Mouse (Mus musculus) heart, adult 9 months (tissue): Measurements from ENCODE around the gene Mea1.
A peak's percentile ranks its signal among the peaks of the same experiment; 100 is the strongest.

Experiments
- DNase-seq, 2 experiments: peaks; one replicate each; pipeline ENCODE4 v3.0.0; 2022; ENCODE audit warnings: low spot score in 2 of 2

The Mea1 gene

DNA sequence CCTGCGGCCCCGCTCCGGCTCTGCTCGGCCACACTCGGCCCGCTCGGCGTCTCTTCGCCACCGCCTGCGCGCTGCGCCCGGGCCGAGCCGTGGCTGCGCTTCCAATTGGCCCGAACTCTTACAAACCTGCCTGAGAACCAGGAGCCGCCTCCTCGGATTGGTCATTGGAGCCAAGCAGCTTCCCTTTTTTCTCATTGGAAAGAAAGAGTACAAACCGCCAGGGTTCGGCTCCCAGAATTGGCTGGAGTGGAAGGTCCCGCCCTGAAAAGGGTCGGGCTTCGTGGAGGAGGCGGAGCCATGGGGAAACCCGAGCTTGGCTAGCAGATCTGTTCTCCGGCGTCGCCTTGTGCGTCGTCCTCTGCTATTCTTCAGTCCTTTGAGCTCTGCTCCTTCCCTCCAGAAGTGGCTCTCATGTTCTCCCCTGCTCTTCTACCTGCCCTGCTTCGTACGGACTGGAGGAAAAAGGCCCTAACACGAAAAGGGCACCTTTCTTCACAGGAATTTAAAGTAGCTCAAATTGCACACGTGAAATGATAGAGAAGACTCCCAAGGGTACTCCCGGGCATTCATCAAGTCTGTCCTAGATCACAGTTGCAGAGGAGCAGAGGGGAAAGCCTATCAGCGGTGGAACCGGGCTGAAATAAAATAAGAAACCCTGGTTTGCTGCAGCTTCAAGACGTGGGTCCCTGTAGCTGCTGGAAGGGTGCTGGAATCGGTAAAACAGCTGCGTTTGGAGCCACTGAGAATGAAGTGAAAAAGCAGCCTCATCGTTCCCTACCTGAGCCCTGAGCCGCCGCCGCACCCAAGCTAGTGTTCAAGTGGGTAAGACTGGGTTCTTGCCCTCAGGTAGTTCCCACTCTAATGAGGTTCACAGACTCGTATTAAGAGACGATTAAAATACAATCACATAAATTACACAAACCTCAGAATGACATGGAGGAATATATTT is 26.6 kb downstream of the Mea1 start, which contains the start of gene Ppp2r5d:
Gene Ppp2r5d (minus strand): TSS at position 225 of the 949 bp plus-strand sequence.
- DNase-seq: peak; percentile 98 to 99

DNA sequence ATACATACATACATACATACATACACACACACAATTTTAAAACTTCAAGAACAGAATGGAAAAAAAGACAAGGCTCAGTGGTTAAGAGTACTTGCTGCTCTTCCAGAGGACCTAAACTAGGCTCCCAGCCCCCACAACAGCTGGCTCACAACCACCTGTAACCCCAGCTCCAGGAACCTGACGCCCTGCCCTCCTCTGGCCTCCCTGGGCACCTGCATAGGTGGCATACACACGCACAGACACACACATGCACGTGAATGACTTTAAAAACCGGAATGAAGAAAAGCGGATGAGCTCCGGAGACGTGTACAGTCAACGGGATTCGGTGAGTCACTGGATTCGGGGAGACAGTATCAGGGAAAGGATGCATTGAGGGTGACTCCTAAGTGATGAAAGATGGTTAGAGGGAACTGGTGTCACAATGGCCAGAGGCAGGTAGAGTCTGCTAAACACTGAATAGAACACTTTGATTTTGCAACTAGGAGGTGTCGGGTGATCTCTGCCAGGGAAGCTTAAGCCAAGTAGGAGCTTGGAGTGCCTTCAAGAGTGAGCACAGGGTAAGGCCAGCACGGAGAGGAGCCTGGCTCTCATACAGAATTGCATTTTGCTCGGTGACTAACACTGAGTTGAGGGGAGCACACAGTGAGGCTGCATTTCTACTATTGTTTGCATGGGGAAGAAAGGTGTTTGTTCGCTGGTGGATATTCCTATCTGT is 27.9 kb downstream of the Mea1 start:
- peak in 1 of 2 experiments; percentile 36 for DNase-seq

DNA sequence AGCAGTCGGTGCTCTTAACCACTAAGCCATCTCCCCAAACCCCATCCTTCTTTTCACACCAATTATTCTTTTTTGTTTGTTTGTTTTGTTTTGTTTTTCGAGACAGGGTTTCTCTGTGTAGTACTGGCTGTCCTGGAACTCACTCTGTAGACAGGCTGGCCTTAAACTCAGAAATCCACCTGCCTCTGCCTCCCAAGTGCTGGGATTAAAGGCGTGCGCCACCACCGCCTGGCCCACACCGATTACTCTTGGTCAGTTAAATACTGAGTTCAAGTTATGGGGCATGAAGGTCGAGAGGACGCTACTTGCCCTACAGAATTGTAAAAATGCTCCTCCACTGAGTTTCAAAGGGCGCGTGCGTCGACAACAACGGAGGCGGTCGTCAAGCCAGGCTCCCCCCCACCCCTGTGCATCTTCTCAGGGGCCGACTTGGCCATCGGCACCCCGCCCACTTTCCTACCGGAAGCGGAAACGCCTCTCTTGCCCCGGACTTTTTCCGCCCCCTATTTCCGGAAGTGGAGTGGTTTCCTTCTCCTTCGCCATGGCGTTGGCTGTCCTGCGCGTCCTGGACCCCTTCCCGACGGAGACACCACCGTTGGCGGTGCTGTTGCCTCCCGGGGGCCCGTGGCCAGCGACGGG is 32.5 kb downstream of the Mea1 start, which contains the start of gene Pex6:
Gene Pex6 (plus strand): TSS at position 505 of the 639 bp plus-strand sequence.
- peak; percentile 94 for DNase-seq

DNA sequence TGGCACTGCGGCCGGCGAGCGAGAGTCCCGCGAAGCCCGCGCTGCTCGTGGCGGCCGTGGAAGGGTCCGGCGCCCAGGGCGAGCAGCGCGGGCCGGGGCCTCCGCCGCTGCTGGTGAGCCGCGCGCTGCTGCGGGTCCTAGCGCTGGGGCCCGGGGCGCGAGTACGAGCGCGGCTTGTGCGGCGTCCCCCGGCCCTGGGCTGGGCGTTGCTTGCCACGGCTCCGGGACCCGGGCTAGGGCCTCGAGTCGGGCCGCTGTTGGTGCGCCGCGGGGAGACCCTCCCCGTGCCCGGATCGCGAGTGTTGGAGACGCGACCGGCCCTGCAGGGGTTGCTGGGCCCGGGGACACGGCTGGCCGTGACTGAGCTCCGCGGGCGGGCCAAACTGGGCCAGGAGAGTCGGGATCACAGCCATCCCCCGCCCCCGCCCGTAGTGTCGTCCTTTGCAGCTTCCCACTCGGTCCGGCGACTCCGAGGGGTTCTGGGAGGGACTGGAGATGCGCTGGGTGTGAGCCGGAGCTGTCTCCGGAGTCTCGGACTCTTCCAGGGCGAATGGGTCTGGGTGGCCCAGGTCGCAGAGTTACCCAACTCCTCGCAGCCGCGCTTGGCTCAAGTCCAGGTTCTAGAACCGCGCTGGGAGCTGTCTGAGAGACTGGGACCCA is 33.1 kb downstream of the Mea1 start:
- DNase-seq: no peak

DNA sequence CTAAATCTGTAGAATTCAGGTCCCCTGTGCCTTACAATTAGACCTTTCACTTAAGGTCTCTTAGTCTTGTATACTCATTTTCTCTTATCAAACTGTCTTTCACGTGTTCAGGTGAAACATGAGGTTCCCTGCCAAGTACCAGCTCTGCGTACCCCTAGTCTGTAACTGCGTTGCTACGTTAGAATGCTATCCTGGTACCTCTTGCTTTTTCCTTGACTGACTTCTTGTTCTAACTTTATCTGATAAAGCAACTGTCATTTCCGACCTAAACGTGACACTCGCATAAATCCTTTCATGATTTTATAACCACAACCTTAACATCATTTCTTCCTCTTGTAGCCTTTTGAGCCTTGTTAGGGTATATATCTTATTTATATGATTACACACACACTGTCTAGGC is 33.8 kb downstream of the Mea1 start:
- no peak for DNase-seq

DNA sequence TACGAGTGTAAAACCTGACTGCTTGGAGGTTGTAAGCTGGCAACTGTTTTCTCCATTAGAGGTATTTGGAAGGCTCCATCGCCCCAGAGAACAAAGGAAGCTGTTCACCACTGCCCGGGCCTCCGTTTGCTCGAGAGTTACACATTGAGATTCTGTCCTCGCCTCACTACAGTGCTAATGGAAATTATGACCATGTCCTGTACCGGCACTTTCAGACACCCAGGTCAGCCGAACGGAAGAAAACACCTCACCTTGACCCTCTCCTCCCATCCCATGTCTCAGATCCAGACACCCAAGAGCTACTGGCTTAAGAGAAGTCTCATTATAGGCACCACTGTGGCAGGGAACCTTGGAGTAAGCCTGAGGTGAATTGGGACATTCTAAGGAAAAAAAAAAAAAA is 35.3 kb downstream of the Mea1 start:
- no peak for DNase-seq

DNA sequence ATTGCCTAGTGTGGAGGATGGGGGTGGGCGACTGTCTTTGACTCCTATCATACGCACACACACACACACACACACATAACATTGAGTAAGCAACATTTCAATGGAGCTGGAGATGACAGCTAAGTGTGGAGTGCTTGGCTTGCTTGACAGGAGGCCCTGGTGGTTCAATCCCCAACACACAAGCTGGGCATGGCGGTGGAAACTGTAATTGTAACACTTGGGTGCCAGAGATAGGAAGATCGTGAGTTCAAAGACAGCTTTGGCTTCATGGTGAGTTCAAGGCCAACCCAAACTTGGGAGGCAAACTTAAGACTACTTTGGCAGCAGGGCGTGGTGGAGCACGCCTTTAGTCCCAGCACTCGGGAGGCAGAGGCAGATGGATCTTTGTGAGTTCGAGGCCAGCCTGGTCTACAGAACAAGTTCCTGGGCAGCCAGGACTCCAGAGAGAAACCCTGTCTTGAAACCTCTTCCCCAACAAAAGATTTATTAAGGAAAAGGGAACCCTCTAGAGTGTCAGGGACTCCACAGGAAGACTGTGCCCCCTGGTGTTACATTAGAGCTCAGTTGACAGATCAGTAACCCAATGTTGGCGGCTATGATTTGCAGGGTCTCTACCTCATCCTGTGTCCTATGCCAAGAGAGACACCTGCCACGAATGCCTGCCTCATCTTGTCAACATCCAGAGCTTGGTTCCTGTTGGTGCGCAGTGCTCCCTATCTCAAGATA is 36.3 kb downstream of the Mea1 start:
- no peak for DNase-seq

DNA sequence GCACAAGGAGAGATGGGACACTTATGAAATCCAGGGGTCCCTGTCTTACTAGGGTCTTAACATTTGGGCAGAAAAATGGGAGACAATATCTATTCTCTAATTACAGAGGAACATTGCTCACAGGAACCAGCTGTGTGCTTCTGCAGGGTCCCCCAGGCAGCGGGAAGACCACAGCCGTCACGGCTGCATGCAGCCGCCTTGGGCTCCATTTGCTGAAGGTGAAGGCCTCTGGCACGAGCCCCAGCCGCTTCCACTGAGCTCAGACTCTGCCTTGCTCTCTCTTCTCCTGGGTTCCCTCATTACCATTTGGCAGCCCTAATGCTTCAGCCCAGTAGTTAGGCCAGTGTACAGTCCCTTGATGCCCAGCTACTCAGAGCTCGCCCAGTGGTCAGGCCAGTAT is 42.5 kb downstream of the Mea1 start:
- DNase-seq: no peak

DNA sequence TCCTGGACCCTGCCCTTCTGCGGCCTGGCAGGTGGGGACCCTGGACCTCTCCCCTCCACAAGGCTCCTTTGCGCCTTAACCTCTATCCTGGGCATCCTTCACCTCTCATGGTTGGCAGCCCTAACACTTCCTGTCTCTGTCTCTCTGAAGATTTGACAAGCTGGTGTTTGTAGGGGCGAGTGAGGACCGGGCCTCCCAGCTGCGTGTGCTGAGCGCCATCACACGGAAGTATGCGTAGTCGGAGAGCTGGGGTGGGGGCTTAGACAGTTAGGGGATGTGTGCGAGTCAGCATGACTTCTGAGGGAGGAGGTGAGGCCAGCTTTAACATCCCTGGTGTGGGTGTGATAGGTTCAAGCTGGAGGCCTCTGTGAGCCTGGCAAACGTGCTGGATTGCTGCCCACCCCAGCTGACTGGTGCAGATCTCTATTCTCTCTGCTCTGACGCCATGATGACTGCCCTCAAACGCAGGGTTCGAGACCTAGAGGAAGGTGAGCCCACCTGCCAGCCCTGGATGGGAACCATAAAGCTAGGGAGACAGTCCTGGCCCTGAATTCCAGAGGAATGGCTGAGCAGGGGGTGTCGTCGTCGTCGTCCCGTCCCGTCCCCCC is 46.0 kb downstream of the Mea1 start:
- no peak for DNase-seq

DNA sequence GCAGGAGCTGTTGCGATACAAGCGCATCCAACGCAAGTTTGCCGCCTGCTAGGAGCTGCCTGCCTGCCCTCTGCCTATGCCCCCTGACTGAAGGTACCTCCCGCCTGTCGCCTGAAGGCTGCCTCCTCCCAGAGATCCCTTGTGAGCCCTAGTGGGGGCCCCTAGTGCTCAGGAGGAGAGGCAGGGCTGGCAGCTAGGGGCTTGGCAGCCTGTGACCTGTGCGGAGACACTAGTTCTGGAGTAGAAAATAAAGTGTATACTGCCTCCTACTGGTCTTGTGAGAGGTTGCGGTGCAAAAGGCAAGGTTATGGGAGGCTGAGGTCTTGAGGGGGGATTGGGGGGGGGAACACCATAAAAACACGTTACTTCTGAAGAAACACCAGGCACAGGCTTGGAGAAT is 46.7 kb downstream of the Mea1 start:
- no peak for DNase-seq

DNA sequence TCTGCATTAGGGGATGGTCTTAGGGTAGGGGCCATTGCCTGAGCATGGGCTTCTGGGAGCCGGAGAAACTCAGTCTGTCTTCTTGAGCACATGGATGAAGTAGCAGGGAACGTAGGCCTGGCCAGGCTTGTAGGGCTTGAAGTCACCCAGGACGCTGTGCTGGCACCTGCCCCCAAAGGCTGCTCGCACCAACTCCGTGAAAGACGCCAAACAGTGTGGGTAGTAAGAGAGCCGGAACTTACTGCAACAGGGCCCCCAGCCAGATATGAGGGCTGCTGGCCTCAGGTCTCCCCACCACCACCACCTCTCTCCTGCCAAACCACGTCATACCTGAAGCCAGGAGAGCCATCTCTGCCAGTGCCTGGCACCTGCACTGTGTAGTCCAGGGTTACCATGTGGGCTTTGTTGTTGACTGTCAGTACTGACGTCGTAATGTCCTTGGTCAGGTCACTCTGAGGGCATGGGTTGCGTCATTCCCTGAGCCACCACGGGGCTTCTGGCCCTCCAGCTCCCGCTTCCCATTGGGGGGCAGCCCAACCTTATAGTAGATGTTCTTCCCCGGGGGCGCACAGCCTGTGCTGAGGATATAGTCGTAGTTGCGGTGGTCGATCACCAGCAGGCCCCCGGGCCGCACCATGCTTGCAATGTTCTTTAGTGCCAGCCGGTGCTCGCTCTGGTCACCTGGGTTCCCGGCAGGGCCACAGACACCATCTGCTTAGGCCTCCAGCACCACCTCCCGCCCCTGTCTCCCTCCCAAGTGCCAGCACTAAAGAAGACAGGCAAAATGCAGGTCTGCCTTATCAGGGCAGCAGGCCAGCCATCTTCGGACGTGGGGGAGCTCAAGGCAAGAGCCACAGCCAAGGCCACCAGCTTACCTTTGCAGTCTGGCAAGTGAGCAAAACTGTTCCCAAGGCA is 47.4 kb downstream of the Mea1 start:
- no peak for DNase-seq

DNA sequence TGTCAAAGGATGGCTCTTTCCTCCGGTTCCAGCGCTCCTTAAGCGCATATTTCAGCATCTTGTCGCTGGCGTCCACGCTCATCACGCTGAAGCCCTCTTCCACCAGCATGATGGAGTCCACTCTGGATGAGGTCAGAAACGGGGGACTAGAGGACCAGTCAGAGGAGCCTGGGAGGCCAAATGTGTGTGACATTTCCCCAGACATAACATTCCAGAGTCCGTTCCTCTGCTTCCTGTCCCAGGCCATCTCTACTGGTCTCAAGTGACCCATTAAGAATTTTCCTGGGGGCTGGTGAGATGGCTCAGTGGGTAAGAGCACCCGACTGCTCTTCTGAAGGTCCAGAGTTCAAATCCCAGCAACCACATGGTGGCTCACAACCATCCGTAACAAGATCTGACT is 48.7 kb downstream of the Mea1 start:
- DNase-seq: no peak

DNA sequence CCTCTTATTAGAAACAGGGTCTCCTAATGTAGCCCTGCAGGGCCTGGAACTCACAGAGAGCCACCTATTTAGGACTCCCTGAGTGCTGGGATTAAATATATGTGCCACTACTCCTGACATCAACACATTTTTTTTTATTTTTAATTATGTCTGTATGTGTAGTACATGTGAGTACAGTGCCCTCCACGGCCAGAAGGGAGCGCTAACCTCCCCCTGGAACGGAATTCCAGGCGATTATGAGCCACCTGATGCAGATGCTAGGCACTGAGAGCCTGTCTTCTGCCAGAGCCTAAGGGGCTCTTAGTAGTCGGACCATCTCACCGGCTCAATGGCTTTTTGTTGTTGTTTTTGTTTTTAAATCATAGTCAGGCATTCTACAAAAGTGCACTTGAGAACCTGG is 49.4 kb downstream of the Mea1 start:
- DNase-seq: no peak

DNA sequence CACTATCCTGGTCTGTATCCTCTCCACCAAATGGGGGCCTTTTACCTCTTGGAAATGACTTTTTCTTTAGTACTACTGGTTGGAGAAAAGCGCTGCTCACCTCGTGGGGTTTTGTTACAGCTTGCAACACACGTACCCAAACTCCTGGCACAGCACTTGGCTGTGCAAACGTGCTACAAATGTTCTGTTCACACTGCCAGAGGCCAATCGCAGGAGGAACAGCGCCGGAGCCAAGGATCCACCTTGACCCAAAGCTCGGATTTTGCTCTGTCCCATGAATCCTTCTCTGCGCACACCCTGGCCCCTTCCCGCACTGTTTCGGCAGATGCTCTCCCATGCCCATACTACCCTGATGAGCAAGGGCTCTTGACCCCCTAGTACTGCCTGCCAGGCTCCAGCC is 49.9 kb downstream of the Mea1 start:
- no peak for DNase-seq

DNA sequence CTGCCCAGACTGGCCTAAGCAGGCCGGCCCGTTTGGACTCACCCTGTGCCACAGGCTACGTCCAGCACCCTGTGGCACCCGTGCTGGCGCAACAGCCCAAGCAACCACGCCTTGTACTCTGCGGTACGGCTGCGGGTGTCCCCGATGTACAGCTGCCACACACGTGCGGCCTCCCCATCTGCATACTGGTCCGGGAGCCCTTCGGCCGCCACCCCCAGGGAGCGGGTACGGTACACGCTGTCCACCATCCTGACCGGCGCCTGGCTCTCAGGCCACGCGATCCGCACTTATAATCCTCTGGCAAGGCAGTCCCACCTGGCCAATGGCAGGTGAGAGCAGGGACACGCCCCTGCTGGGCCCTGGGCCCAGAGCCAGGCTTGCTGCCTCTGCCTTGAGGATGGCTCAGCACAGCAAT is 50.3 kb downstream of the Mea1 start, which contains the start of gene Gnmt:
Gene Gnmt (minus strand): TSS at position 265 of the 415 bp plus-strand sequence.
- DNase-seq: no peak
